25 mouse cellular contexts compared by ENCODE assay signal in the genomic region with DNA sequence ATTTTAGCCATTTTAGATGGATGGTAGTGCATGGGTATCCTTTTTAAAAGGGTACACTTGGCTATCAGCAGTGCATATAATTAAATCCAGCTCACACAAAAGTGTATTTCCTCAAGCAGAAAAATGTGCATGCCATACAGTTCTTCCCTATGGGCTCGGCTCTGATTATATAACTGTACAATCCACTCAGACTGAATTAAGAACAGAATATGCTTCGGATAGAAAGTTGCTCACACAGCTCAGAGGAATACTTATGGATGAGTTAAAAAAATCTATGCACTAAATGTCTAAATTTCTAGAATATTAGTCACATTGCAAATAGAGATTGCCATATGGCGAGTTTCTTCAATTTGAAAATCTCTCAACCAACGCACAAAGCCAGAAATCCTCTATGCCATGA.
"Had no signal": no experiment of that assay in that cellular context is flagged by ENCODE, and none has a peak within 500 bp of the region (broad histone marks: within the 10 kb centered on the region; RNA-seq: fewer than 3 reads in every experiment).

No protein-coding gene starts in this region.

- H3K9ac ChIP-seq: heart, embryonic 13.5 days; heart, embryonic 15.5 days; hindbrain, embryonic 12.5 days; hindbrain, embryonic 15.5 days; kidney, embryonic 15.5 days; limb, embryonic 13.5 days; limb, embryonic 15.5 days; liver, embryonic 12.5 days; liver, embryonic 14.5 days had no signal

- H3K4me2 ChIP-seq: heart, embryonic 11.5 days; heart, embryonic 13.5 days; heart, embryonic 15.5 days; hindbrain, embryonic 12.5 days; hindbrain, embryonic 15.5 days; kidney, embryonic 15.5 days; limb, embryonic 13.5 days; limb, embryonic 15.5 days; liver, embryonic 12.5 days had no signal

- DNase-seq: gastrocnemius, adult 2 months; gastrocnemius, postnatal 10 days; gastrocnemius, postnatal 25 days; heart, adult 2 months; heart, postnatal 4 days; kidney, adult 11 months; kidney, adult 2 months; kidney, adult 9 months; kidney, postnatal 14 days; kidney, postnatal 36 days; left cerebral cortex, postnatal 4 days had no signal

- H3K27me3 ChIP-seq: heart, embryonic 13.5 days; heart, embryonic 15.5 days; hindbrain, embryonic 12.5 days; hindbrain, embryonic 15.5 days; kidney, embryonic 15.5 days; limb, embryonic 13.5 days; limb, embryonic 15.5 days; liver, embryonic 12.5 days had no signal

- H3K4me1 ChIP-seq: heart, embryonic 13.5 days; heart, embryonic 15.5 days; hindbrain, embryonic 12.5 days; hindbrain, embryonic 15.5 days; kidney, embryonic 15.5 days; limb, embryonic 13.5 days; limb, embryonic 15.5 days; liver, embryonic 12.5 days had no signal

- ATAC-seq: hindbrain, postnatal 0 days; intestine, embryonic 16.5 days; liver, embryonic 12.5 days had no signal

- H3K27ac ChIP-seq: gastrocnemius, adult 2 months; heart, adult 2 months; heart, embryonic 13.5 days; heart, embryonic 15.5 days; hindbrain, embryonic 10.5 days; hindbrain, embryonic 12.5 days; hindbrain, embryonic 15.5 days; hindbrain, postnatal 0 days; kidney, embryonic 15.5 days; kidney, postnatal 0 days; limb, embryonic 13.5 days; limb, embryonic 15.5 days; liver, embryonic 12.5 days; liver, embryonic 14.5 days had no signal

- H3K9me3 ChIP-seq: heart, embryonic 13.5 days; heart, embryonic 15.5 days; hindbrain, embryonic 10.5 days; hindbrain, embryonic 12.5 days; hindbrain, embryonic 15.5 days; kidney, embryonic 15.5 days; limb, embryonic 13.5 days; limb, embryonic 15.5 days; liver, embryonic 12.5 days had no signal

- H3K4me3 ChIP-seq: gastrocnemius, adult 2 months; heart, adult 2 months; heart, embryonic 13.5 days; heart, embryonic 15.5 days; hindbrain, embryonic 10.5 days; hindbrain, embryonic 12.5 days; hindbrain, embryonic 15.5 days; kidney, embryonic 15.5 days; limb, embryonic 13.5 days; limb, embryonic 15.5 days; liver, embryonic 12.5 days had no signal
